Mouse (Mus musculus): ENCODE data around the gene Cdh13.
"Not testable (repeated sequence)": the region's sequence is repeated elsewhere in the genome, so short reads cannot be mapped to it uniquely, and the experiment has no call there.

Cdh13 gene

GRCm38 (mm10) chr8:119263750-119264149, 980.2 kb downstream of the Cdh13 start:
- CTCF ChIA-PET = no interaction called here

- CTCF ChIA-PET = no interaction called here
Measured at GRCm38 (mm10) chr8:119266304-119266703, 982.8 kb downstream of the Cdh13 start.

- CTCF ChIA-PET = no interaction called here
Measured at GRCm38 (mm10) chr8:119269576-119269975, 986.0 kb downstream of the Cdh13 start.

GRCm38 (mm10) chr8:119270371-119270770, 986.8 kb downstream of the Cdh13 start:
- CTCF ChIA-PET = no interaction called here

- CTCF ChIA-PET = no interaction called here
Measured at GRCm38 (mm10) chr8:119272891-119273290, 989.4 kb downstream of the Cdh13 start.

- CTCF ChIA-PET = no interaction called here
Measured at GRCm38 (mm10) chr8:119275442-119275841, 991.9 kb downstream of the Cdh13 start.

- CTCF ChIA-PET = no interaction called here
Measured at GRCm38 (mm10) chr8:119277047-119277451, 993.5 kb downstream of the Cdh13 start.

- CTCF ChIA-PET = no interaction called here
Measured at GRCm38 (mm10) chr8:119281761-119282160, 998.2 kb downstream of the Cdh13 start.

- CTCF ChIA-PET = no interaction called here
Measured at GRCm38 (mm10) chr8:119284516-119284915, 1001.0 kb downstream of the Cdh13 start.

- CTCF ChIA-PET = no interaction called here
Measured at GRCm38 (mm10) chr8:119284920-119285319, 1001.4 kb downstream of the Cdh13 start.

GRCm38 (mm10) chr8:119295477-119295876, 1011.9 kb downstream of the Cdh13 start:
- CTCF ChIA-PET = no interaction called here

- CTCF ChIA-PET = not testable (repeated sequence)
Measured at GRCm38 (mm10) chr8:119297752-119298151, 1014.2 kb downstream of the Cdh13 start.

- CTCF ChIA-PET = no interaction called here
Measured at GRCm38 (mm10) chr8:119300335-119300734, 1016.8 kb downstream of the Cdh13 start.

- CTCF ChIA-PET = no interaction called here
Measured at GRCm38 (mm10) chr8:119304196-119304595, 1020.7 kb downstream of the Cdh13 start.

GRCm38 (mm10) chr8:119311412-119311811, 1027.9 kb downstream of the Cdh13 start:
- CTCF ChIA-PET = interaction anchor here (0.6 kb wide), 1 partner anchor 307 kb away, joined by 4 read pairs; no protein-coding TSS in a partner anchor

- CTCF ChIA-PET = no interaction called here
Measured at GRCm38 (mm10) chr8:119323215-119323614, 1039.7 kb downstream of the Cdh13 start.

- CTCF ChIA-PET = no interaction called here
Measured at GRCm38 (mm10) chr8:119339546-119339945, 1056.0 kb downstream of the Cdh13 start.

GRCm38 (mm10) chr8:119343606-119344005, 1060.1 kb downstream of the Cdh13 start:
- CTCF ChIA-PET = no interaction called here

GRCm38 (mm10) chr8:119344190-119344856, 1060.8 kb downstream of the Cdh13 start, which contains the start of gene Hsbp1:
TSS of gene Hsbp1 (plus strand) at chr8:119344488.
- CTCF ChIA-PET = no interaction called here

GRCm38 (mm10) chr8:119345029-119345682, 1061.6 kb downstream of the Cdh13 start:
- CTCF ChIA-PET = no interaction called here

GRCm38 (mm10) chr8:119345683-119346075, 1062.1 kb downstream of the Cdh13 start:
- CTCF ChIA-PET = no interaction called here

GRCm38 (mm10) chr8:119351647-119352046, 1068.1 kb downstream of the Cdh13 start:
- CTCF ChIA-PET = no interaction called here

- CTCF ChIA-PET = no interaction called here
Measured at GRCm38 (mm10) chr8:119352977-119353658, 1069.6 kb downstream of the Cdh13 start.
